Mouse (Mus musculus) embryonic fibroblast, embryonic 13.5 days (primary cell): ENCODE measurements around the gene 3100002H09Rik.

Experiments used
- CTCF ChIP-seq: IDR thresholded peaks from 2 replicates; pipeline ENCODE4 v1.5.1; 2011; ENCODE audit warnings: mild to moderate bottlenecking, control low read depth, low read length, moderate library complexity, borderline replicate concordance; ENCODE audit not compliant: insufficient read depth
- POLR2A ChIP-seq: IDR thresholded peaks from 2 replicates; pipeline ENCODE4 v1.6.1; 2011; ENCODE audit warnings: low read depth, mild to moderate bottlenecking, control low read depth, low read length, moderate library complexity

GRCm38 (mm10) chr4:124615986-124616385 lies 5.4 kb upstream of the 3100002H09Rik start:
- TF ChIP-seq CTCF (no peak), POLR2A (no peak)
